Mouse (Mus musculus): ENCODE results near the gene Saal1. TPM values are rescaled to one million over a fixed set of nuclear protein-coding genes. Genes with fewer than 3 reads are reported as not detected.

Gene Saal1
- polyA plus RNA-seq, 1 experiment from 2014 or later: 13.9 TPM

DNA sequence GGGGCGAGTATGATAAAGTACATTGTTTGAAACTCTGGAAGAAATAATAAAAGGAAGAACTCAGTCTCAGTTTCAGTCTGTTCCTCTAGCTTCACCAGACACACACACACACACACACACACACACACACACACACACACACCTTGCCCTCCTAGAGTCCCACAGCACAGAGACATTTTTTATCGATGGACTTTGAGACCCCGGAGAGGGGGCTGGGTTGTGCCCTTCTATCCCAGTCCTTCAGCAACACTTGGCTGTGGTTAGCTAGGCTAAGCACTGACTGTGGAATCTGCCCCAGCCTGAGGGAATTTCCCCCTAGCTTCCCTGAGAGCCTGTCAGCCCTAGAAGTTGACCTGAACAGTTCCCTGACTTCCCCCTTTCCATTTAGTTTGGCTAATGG is 13.4 kb upstream of the Saal1 start:
- no peak overlapping the region for H3K4me2 ChIP-seq
- no peaks in the 10 kb centered on the region for H3K4me1 ChIP-seq
- H3K27ac ChIP-seq: no peak overlapping the region
- H3K27me3 ChIP-seq (replicated peaks): no peaks in the 10 kb centered on the region; the same call in 1 of the 2 replicates
- H3K36me3 ChIP-seq (replicated peaks): no peaks in the 10 kb centered on the region
- no peak overlapping the region for H3K9ac ChIP-seq
- H3K4me3 ChIP-seq: no peak overlapping the region
- no peaks in the 10 kb centered on the region for H3K9me3 ChIP-seq
- WGBS: 94% methylated on average over 3 of the region's 3 CpGs
- no peak for ATAC-seq (replicated peaks)

DNA sequence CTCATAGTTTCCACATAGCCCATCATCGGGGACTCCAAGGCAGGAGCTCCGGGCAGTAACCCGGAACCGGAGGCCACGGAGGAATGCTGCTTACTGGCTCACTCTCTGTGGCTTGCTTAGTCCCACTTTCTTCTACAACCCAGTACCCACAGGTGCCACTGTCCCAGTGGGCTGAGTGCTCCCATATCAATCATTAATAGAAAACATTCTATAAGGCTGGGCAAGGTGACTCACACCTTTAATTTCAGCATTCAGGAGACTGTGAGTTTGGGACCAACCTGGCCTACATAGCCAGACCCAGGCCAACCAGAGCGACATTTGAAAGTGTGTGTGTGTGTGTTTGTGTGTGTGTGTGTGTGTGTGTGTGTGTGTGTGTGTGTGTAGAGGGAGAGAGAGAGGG is 12.9 kb upstream of the Saal1 start:
- no peak overlapping the region for H3K9ac ChIP-seq
- H3K9me3 ChIP-seq: no peaks in the 10 kb centered on the region
- no peaks in the 10 kb centered on the region for H3K4me1 ChIP-seq
- ATAC-seq (replicated peaks): no peak
- H3K27me3 ChIP-seq (replicated peaks): no peaks in the 10 kb centered on the region; the same call in 1 of the 2 replicates
- H3K4me3 ChIP-seq: no peak overlapping the region
- H3K27ac ChIP-seq: no peak overlapping the region
- H3K4me2 ChIP-seq: no peak overlapping the region
- 93% methylated on average over 6 of the region's 6 CpGs for WGBS
- no peaks in the 10 kb centered on the region for H3K36me3 ChIP-seq (replicated peaks)

DNA sequence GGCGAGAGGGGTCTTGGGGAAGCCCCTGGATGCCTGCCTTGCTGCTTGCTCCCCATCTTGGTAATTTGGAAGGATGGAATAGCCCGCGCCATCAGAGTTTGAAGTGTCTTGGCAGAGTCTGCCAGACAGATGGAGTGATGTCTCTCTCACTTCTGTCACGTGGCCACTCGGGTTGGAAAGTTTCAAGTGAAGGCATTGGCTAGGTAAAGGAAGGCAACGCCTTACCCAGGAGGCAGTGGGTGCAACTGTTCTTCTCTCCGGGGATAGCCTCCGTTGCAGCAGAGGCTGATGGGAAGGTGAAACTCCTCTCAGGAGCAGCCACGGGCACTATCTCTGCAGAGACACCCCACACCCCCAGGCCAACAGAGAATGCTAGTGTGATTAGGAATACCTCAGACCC is 10.0 kb upstream of the Saal1 start:
- Histone ChIP-seq H3K9ac (no peak overlapping the region), H3K27ac (no peak overlapping the region), H3K4me1 (no peaks in the 10 kb centered on the region), H3K4me3 (no peak overlapping the region), H3K36me3 (replicated peaks) (no peaks in the 10 kb centered on the region), H3K9me3 (no peaks in the 10 kb centered on the region), H3K27me3 (replicated peaks) (no peaks in the 10 kb centered on the region; the same call in 1 of the 2 replicates), H3K4me2 (no peak overlapping the region)
- no peak for ATAC-seq (replicated peaks)
- 81% methylated on average over 9 of the region's 9 CpGs for WGBS

DNA sequence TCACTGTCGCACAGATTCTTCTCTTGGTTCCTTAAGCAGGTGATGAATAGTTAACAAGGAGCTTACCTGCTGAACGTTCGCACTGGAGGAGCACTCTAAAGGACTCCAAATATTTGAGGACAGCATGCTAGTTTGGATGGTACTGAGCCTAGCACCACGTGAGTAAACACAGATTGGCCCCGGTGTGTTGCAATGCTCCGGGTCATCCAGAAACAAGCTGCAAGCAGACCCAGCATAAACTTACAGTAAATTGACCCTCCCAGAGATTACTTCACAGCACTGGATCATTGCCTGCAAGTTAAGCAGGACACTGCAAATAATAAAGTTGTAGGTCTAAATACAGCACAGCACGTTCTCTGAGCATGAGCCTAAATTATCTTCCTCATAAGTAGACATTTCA is 9.0 kb upstream of the Saal1 start:
- no peaks in the 10 kb centered on the region for H3K4me1 ChIP-seq
- H3K4me3 ChIP-seq: no peak overlapping the region

DNA sequence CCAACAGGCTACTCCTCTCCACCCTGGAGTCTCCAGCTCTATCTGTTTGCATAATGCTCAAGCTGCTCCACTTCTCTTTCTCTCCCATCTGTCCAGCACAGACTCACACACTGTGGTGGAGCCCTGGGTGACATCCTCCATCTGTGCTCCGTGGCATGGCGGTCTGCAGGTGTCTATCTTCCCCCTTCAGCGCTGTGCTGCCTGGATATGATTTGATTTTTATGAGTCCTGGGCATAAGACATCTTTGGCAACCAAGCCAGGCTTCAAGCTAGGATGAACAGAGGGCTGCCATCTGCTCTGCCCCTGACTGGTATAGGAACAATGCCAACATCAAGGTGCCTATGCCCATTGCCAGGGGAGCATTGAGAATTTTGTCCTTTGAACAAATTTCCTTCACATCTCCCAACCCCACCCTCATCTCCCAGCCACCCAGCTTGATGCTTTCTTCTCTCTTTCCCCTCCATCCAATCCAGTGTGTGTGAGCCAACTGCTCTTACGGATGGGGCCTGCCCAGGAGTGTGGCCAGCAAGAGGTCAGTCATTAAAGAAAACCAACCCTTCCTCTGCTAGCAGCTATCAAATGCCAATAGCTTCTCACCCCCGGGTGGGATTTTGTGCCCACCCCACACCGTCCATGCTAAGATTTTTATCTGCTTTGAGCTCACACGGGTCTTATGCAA is 8.3 kb upstream of the Saal1 start:
- no peaks in the 10 kb centered on the region for H3K4me1 ChIP-seq
- no peaks in the 10 kb centered on the region for H3K9me3 ChIP-seq
- no peaks in the 10 kb centered on the region; the same call in 1 of the 2 replicates for H3K27me3 ChIP-seq (replicated peaks)
- no peak overlapping the region for H3K9ac ChIP-seq
- no peak overlapping the region for H3K27ac ChIP-seq
- H3K36me3 ChIP-seq (replicated peaks): no peaks in the 10 kb centered on the region
- WGBS: 83% methylated on average over 7 of the region's 7 CpGs
- no peak overlapping the region for H3K4me2 ChIP-seq
- ATAC-seq (replicated peaks): no peak
- no peak overlapping the region for H3K4me3 ChIP-seq

More for the DNA sequence above, 9.0 kb upstream of the Saal1 start:
- no peaks in the 10 kb centered on the region for H3K9me3 ChIP-seq
- WGBS: 82% methylated on average over 7 of the region's 7 CpGs
- ATAC-seq (replicated peaks): no peak
- H3K9ac ChIP-seq: no peak overlapping the region
- H3K27me3 ChIP-seq (replicated peaks): no peaks in the 10 kb centered on the region; the same call in 1 of the 2 replicates
- H3K36me3 ChIP-seq (replicated peaks): no peaks in the 10 kb centered on the region
- H3K4me2 ChIP-seq: no peak overlapping the region
- H3K27ac ChIP-seq: no peak overlapping the region

DNA sequence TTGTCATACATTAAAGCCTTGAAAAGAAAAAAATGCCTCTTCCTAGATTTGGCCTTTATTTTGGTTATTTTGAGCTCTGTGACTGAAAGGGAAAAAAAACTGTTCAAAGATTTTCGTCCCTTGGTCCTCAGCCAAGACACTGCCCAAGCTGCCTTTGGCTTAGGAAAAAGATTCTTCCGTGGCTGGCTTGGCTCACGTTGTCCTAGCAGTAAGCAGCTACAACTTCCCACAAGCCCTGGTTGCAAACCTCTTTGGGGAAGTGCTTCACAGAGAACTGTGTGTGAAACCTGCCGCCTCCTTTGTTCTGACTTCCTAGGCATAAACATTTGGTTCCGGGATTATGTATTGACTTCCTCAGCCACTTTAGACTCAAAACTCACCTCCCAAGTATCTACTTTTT is 6.4 kb upstream of the Saal1 start:
- no peak for ATAC-seq (replicated peaks)
- H3K4me1 ChIP-seq: no peaks in the 10 kb centered on the region
- no peak overlapping the region for H3K9ac ChIP-seq
- no peaks in the 10 kb centered on the region; the same call in 1 of the 2 replicates for H3K27me3 ChIP-seq (replicated peaks)
- no peak overlapping the region for H3K27ac ChIP-seq
- no peaks in the 10 kb centered on the region for H3K9me3 ChIP-seq
- H3K36me3 ChIP-seq (replicated peaks): no peaks in the 10 kb centered on the region
- 62% methylated on average over 5 of the region's 5 CpGs for WGBS
- H3K4me3 ChIP-seq: no peak overlapping the region
- no peak overlapping the region for H3K4me2 ChIP-seq

DNA sequence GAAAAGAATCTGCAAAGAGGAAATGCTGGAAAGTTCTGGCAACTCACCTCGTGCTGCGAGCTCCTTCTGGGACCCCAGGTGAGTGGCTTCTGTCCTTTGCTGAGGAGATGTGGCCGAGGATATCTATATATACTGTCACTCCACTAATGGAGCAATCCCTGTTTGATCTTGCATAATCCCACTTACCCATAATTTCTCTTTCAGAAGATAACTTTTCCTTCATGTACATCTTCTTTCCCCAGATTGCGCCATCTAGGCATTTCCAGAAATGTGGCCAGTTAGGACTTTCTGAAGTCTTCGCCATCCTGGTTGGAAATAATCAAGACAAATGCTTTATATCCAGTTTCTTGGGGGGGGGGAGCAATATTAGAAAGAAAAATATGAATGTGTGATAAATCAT is 5.1 kb upstream of the Saal1 start, which contains the start of gene Saa3:
Gene Saa3, minus strand, starts transcription at position 101 of the 400 bp plus-strand sequence.
- no peaks in the 10 kb centered on the region for H3K4me1 ChIP-seq
- H3K9ac ChIP-seq: no peak within 1 kb of the TSS
- ATAC-seq (replicated peaks): no peak
- H3K36me3 ChIP-seq (replicated peaks): no peaks in the 10 kb centered on the region
- H3K27ac ChIP-seq: no peak within 1 kb of the TSS
- WGBS: 90% methylated on average over 5 of the region's 5 CpGs
- H3K27me3 ChIP-seq (replicated peaks): no peaks in the 10 kb centered on the region; the same call in 1 of the 2 replicates
- no peak within 1 kb of the TSS for H3K4me2 ChIP-seq
- H3K4me3 ChIP-seq: no peak within 1 kb of the TSS
- H3K9me3 ChIP-seq: no peaks in the 10 kb centered on the region

DNA sequence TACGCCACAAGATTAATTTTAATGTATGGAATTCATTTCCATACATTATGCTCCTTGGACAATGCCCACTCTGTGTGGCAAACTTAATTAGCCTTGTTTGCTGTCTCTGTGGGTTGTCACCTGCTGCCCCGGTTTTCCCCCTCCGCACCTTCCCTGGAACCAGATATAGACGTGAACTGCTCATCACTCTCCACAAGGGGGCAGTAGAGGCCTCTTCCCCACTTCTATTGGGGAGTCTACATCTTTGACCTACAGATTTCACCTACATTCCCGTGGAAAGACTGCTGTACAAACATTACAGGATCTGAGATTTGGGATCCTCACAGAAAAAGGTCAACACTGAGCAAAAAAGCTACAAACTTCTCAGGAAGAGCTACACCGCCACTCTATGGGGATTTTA is 4.0 kb upstream of the Saal1 start:
- Histone ChIP-seq H3K4me2 (no peak overlapping the region), H3K9ac (no peak overlapping the region), H3K36me3 (replicated peaks) (no peaks in the 10 kb centered on the region), H3K9me3 (no peaks in the 10 kb centered on the region), H3K4me1 (peaks cover 3% of the 10 kb centered on the region), H3K27me3 (replicated peaks) (no peaks in the 10 kb centered on the region), H3K27ac (no peak overlapping the region), H3K4me3 (no peak overlapping the region)
- no peak for ATAC-seq (replicated peaks)
- WGBS: 28% methylated on average over 6 of the region's 6 CpGs

DNA sequence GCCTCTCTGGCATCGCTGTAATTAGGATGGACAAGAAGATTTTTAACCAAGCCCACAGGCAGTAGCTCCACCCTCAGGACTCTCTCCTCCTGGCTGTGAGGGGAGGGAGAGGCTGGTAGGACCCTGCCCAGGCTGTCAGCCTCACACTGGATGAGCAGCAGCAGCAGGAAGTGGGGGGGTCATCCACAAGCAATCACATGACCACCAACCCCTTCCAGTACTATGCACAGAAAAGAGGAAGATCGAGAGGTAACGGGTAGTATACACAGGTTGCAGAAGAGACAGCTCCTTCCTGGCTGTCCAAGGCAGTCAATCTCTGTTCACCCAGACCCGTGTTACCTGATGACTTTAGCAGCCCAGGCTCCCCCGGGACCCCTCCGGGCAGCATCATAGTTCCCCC is 1.8 kb upstream of the Saal1 start:
- no peak overlapping the region for H3K4me2 ChIP-seq
- no peaks in the 10 kb centered on the region for H3K27me3 ChIP-seq (replicated peaks)
- H3K27ac ChIP-seq: no peak overlapping the region
- WGBS: 78% methylated on average over 6 of the region's 6 CpGs
- H3K4me3 ChIP-seq: no peak overlapping the region
- peaks cover 9% of the 10 kb centered on the region for H3K4me1 ChIP-seq
- no peak overlapping the region for H3K9ac ChIP-seq
- no peak for ATAC-seq (replicated peaks)
- H3K36me3 ChIP-seq (replicated peaks): no peaks in the 10 kb centered on the region
- no peaks in the 10 kb centered on the region for H3K9me3 ChIP-seq

DNA sequence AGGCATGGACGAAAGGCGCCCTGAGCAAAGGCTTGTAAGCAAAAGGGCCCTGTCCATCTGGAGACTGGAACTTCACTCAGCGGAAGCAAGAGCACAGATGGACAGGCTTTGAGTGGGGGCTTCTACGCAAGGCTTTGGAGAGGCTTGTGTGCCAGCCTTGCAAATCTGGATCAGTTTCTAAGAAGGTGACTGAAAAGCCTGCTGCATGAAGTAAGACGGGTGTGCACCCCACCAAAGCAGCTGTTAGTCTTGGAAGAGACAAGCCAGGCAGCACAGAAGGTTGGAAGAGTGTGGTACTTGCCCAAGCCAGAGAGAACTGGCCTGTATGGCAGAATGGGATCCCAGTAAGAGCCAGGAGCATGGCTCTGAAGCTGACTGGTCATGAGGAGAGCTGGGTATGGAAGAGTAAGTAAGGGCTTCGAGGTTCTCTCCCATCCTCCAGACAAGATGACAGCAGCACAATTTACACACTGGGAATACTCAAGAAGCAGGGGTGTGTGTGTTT is 9.9 kb downstream of the Saal1 start:
- peaks cover 36% of the 10 kb centered on the region for H3K36me3 ChIP-seq (replicated peaks)
- H3K4me1 ChIP-seq: no peaks in the 10 kb centered on the region
- H3K27me3 ChIP-seq (replicated peaks): no peaks in the 10 kb centered on the region
- no peak overlapping the region for H3K9ac ChIP-seq
- ATAC-seq (replicated peaks): no peak
- no peak overlapping the region for H3K27ac ChIP-seq
- WGBS: 94% methylated on average over 6 of the region's 6 CpGs
- H3K4me3 ChIP-seq: no peak overlapping the region
- no peak overlapping the region for H3K4me2 ChIP-seq
- H3K9me3 ChIP-seq: no peaks in the 10 kb centered on the region

DNA sequence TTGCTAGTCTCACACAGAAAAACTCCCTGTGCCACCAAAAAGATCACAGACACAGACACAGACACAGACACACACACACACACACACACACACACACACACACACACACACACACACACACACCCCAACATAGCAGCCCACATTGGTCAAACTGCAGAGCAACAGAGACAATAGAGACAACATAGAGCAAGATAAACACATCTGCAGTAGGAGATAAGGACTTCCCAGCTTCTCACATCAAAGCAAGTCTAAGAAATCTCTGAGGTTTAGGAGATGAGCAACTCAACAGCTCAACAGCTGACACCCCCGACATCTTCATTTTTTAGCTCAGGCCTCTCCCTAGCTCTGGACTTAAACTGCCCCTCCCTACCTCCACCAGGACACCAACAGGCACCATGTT is 13.7 kb downstream of the Saal1 start:
- no peaks in the 10 kb centered on the region for H3K9me3 ChIP-seq
- H3K4me1 ChIP-seq: no peaks in the 10 kb centered on the region
- ATAC-seq (replicated peaks): no peak
- 86% methylated on average over 1 of the region's 1 CpGs for WGBS
- peaks cover 39% of the 10 kb centered on the region for H3K36me3 ChIP-seq (replicated peaks)
- H3K4me2 ChIP-seq: no peak overlapping the region
- no peaks in the 10 kb centered on the region for H3K27me3 ChIP-seq (replicated peaks)
- H3K4me3 ChIP-seq: no peak overlapping the region
- no peak overlapping the region for H3K9ac ChIP-seq
- no peak overlapping the region for H3K27ac ChIP-seq

DNA sequence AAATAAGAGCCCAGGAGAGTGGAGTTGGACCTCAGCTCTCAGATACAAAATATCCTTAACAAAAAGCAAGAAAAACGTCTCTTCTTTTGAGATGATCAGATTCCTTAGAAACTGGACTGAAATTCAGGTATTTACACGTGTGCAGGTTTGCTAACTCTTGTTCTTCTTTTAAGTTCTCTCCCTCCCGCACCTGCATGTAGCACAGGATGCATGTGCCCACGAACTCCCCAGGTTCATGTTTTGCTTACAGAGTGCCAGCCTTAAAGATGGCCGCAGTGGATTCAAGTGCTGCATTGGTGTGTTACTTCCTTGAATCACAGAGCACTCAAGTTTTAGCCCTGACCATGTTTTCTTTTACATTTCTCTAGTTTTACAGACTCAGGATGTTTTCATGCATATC is 23.7 kb downstream of the Saal1 start:
- Histone ChIP-seq H3K36me3 (replicated peaks) (peaks cover 9% of the 10 kb centered on the region; the same call in 1 of the 2 replicates), H3K27me3 (replicated peaks) (no peaks in the 10 kb centered on the region), H3K9me3 (no peaks in the 10 kb centered on the region), H3K27ac (no peak overlapping the region), H3K4me3 (no peak overlapping the region), H3K4me1 (no peaks in the 10 kb centered on the region), H3K9ac (no peak overlapping the region), H3K4me2 (no peak overlapping the region)
- WGBS: 84% methylated on average over 5 of the region's 5 CpGs
- no peak for ATAC-seq (replicated peaks)

DNA sequence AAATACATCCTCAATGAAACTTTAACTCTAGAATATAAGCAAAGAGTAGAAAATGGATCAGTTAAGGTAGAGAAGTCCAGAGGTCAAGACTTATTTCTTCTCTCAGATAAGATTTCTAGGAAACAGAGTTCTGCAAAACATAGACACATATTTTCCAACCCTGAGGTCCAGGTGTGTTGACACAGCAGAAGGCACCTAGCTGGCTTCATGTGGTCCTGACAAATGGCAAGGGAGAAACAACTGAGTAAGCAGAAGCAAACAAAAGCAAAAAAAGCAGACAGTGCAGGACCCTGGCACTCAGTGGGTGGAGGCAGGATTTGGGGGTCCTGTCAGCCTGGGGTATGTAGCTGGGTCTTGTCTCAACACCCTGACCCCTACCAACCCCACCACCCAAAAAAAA is 29.7 kb downstream of the Saal1 start:
- H3K27ac ChIP-seq: no peak overlapping the region
- no peak overlapping the region for H3K9ac ChIP-seq
- no peak for ATAC-seq (replicated peaks)
- H3K36me3 ChIP-seq (replicated peaks): no peaks in the 10 kb centered on the region
- no peaks in the 10 kb centered on the region for H3K27me3 ChIP-seq (replicated peaks)
- no peak overlapping the region for H3K4me2 ChIP-seq
- H3K4me3 ChIP-seq: no peak overlapping the region
- H3K4me1 ChIP-seq: no peaks in the 10 kb centered on the region
- no peaks in the 10 kb centered on the region for H3K9me3 ChIP-seq

Data from midbrain, embryonic 15.5 days (tissue).